Mouse (Mus musculus): ENCODE results near the gene Pan2. TPM values are rescaled to one million over a fixed set of nuclear protein-coding genes. Genes with fewer than 3 reads are reported as not detected.
"Not testable (repeated sequence)": the region's sequence is repeated elsewhere in the genome, so short reads cannot be mapped to it uniquely, and the experiment has no call there.

Gene Pan2
- polyA plus RNA-seq, 1 experiment from 2014 or later = 27.8 TPM

DNA sequence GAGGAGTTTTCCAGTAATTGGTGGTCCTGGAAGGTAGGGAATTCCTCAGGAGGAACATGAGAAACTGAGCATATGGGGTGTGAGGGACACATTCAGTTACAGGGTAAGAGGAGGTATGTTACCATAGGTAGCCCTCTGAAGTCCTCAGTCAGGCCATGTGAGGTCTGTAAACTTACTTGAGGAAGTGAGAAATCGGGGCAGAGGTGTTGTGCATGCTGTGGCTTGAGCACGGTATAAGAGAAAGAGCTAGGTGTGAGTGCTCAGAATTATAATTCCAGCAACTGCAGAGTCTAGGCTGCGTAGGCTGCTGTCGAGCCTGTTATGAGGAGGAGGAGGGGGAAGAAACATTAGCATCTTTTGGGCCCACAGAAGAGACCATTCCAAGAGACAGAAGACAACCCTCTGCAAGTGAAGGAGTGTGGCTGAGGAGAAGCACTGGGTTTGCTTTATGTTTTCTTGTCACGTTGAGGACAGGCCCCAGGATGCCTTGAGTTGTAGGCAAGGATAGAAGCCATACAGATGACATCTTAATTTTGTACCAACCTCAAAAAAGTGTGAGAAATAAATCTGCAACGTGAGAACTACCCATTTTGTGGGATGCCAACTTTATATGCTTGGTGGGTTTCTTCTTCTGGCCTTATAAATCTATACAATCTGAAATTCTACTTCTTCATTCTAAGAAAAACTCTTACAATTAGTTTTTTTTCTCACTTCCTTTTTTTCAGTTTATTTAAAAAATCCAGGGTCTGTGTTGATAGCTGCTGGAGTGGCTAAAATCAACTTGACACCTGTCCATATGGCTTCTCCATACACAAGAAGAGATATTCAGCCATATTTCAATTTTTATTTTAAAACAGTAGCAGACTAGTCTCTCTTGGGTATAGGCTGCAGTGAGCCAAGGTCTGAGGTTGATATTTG, 39.5 kb upstream of the Pan2 start:
- Histone ChIP-seq H3K9me3 (ENCODE audit: control insufficient read depth, low read length) (no peaks in the 10 kb centered on the region), H3K27ac (ENCODE audit: low read depth, low read length) (no peak overlapping the region), H3K27me3 (replicated peaks; ENCODE audit: control insufficient read depth, insufficient read depth, low read length) (no peaks in the 10 kb centered on the region), H3K4me3 (ENCODE audit: low read depth, low read length) (no peak overlapping the region), H3K4me1 (replicated peaks; ENCODE audit: control insufficient read depth, insufficient read depth, low read length) (no peaks in the 10 kb centered on the region; the same call in 1 of the 2 replicates), H3K9ac (ENCODE audit: low read depth, low read length) (no peak overlapping the region), H3K4me2 (no peak overlapping the region), H3K36me3 (ENCODE audit: control insufficient read depth, insufficient read depth, low read length) (no peaks in the 10 kb centered on the region)
- DNase-seq (ENCODE audit: low spot score) (no peak), ATAC-seq (replicated peaks; ENCODE audit: low FRiP score) (no peak)
- 77% methylated on average over 6 of the region's 6 CpGs for WGBS

DNA sequence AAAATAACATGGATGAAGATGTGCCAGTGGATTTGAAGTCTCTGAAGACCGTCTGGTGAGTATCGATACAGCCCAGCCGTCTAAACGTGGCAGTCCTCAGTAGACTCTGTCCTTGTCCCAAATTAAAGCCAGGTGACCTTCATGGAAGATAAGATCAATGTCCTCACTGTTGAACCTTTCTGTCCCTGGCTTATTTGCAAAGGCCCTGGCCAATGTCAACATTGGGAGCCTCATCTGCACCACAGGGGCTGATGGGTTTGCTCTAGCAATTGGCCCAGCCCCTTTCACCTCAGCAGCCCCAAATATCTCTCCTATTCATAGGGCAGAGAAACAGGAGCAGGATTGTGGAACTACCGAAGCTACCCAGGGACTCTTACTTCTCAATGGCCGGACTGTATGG, 34.8 kb upstream of the Pan2 start, which contains the start of gene Apof:
TSS of gene Apof (plus strand) at position 301 of the 400 bp plus-strand sequence.
- peak within 1 kb of the TSS; percentile 82 for H3K4me2 ChIP-seq

DNA sequence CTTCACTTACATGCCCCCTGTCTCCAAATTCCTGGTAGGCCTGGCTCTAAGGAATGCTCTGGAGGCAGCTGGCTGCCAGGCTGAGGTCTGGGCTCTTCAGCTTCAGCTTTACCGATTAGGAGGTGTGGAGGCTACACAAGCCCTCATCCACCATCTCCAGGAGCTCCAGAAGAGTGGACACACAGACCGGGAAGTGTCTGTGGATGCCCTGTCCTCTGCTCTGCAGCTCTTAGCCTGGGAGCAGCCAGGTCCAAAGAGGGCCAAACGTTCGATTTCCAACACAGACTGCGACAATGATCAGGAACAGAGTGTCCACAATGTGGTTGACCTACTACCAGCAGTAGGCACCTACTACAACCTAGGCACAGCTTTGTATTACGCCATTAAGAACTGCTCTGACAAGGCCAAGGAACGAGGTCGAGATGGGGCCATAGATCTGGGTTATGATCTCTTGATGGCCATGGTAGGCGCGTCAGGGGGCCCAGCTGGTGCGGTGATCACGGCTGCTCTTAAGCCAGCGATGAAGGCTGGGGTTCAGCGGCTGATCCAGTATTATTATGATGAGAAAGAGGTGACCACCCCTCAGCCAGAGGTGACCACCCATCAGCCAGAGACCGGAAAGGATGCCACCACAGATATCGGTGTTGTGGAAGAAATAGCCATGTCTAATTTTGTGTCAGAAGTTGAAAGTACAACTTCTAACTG, 33.8 kb upstream of the Pan2 start:
- H3K4me2 ChIP-seq = peak overlapping the region; percentile 82
- no peak for DNase-seq (ENCODE audit: low spot score)
- WGBS = 84% methylated on average over 16 of the region's 16 CpGs
- H3K4me1 ChIP-seq (replicated peaks; ENCODE audit: control insufficient read depth, insufficient read depth, low read length) = peaks cover 6% of the 10 kb centered on the region
- no peaks in the 10 kb centered on the region for H3K36me3 ChIP-seq (ENCODE audit: control insufficient read depth, insufficient read depth, low read length)
- peak overlapping the region; percentile 77 for H3K4me3 ChIP-seq (ENCODE audit: low read depth, low read length)
- no peak overlapping the region; the same call in 1 of the 2 replicates for H3K9ac ChIP-seq (ENCODE audit: low read depth, low read length)
- no peaks in the 10 kb centered on the region for H3K9me3 ChIP-seq (ENCODE audit: control insufficient read depth, low read length)
- no peak for ATAC-seq (replicated peaks; ENCODE audit: low FRiP score)
- no peak overlapping the region for H3K27ac ChIP-seq (ENCODE audit: low read depth, low read length)
- H3K27me3 ChIP-seq (replicated peaks; ENCODE audit: control insufficient read depth, insufficient read depth, low read length) = no peaks in the 10 kb centered on the region

More for the DNA sequence above, 34.8 kb upstream of the Pan2 start, which contains the start of gene Apof:
- Histone ChIP-seq H3K9me3 (ENCODE audit: control insufficient read depth, low read length) (no peaks in the 10 kb centered on the region), H3K27me3 (replicated peaks; ENCODE audit: control insufficient read depth, insufficient read depth, low read length) (no peaks in the 10 kb centered on the region), H3K9ac (ENCODE audit: low read depth, low read length) (no peak within 1 kb of the TSS), H3K4me1 (replicated peaks; ENCODE audit: control insufficient read depth, insufficient read depth, low read length) (peaks cover 6% of the 10 kb centered on the region), H3K27ac (ENCODE audit: low read depth, low read length) (no peak within 1 kb of the TSS; the same call in 1 of the 2 replicates), H3K4me3 (ENCODE audit: low read depth, low read length) (peak within 1 kb of the TSS; percentile 13), H3K36me3 (ENCODE audit: control insufficient read depth, insufficient read depth, low read length) (no peaks in the 10 kb centered on the region)
- 70% methylated on average over 6 of the region's 6 CpGs for WGBS
- no peak for ATAC-seq (replicated peaks; ENCODE audit: low FRiP score)
- DNase-seq (ENCODE audit: low spot score) = no peak

DNA sequence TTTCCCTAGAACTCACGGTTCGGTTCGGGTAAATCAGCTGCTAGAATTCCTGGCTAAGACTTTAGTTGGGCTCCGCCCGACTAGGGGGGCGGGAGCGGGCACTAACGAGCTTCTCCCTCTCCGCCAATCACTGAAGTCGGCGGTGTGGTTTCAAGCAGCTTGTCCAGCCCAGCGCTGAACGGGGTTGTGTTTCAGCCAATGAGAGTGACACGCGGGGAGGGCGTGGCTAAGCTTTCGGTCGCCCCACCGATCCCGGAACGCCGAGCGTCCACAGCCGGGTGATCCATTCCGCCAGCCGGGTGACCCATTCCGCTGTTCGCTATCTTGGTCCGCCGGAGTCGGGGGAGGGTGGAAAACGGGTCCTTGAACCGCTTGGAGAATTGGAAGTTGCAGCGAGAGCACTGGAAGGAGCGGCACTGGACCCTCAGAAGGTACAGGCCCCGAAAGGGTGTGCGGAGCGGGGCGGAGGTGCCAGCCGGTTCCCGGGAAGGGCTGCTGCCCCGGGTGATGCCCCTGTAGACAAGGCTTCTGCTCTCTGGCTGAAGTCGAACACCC, 32.8 kb upstream of the Pan2 start, which contains the start of gene Stat2:
TSS of gene Stat2 (plus strand) at position 273 of the 555 bp plus-strand sequence.
- Histone ChIP-seq H3K9me3 (ENCODE audit: control insufficient read depth, low read length) (no peaks in the 10 kb centered on the region), H3K4me1 (replicated peaks; ENCODE audit: control insufficient read depth, insufficient read depth, low read length) (peaks cover 6% of the 10 kb centered on the region), H3K4me2 (peak within 1 kb of the TSS; percentile 82), H3K9ac (ENCODE audit: low read depth, low read length) (peak within 1 kb of the TSS; percentile 78), H3K27me3 (replicated peaks; ENCODE audit: control insufficient read depth, insufficient read depth, low read length) (no peaks in the 10 kb centered on the region), H3K27ac (ENCODE audit: low read depth, low read length) (peak within 1 kb of the TSS; percentile 67; the same call in 1 of the 2 replicates), H3K36me3 (ENCODE audit: control insufficient read depth, insufficient read depth, low read length) (no peaks in the 10 kb centered on the region), H3K4me3 (ENCODE audit: low read depth, low read length) (peak within 1 kb of the TSS; percentile 77)
- under 1% methylated on average over 43 of the region's 43 CpGs for WGBS
- ATAC-seq (replicated peaks; ENCODE audit: low FRiP score) (peak; percentile 99), DNase-seq (ENCODE audit: low spot score) (peak; percentile 94)

DNA sequence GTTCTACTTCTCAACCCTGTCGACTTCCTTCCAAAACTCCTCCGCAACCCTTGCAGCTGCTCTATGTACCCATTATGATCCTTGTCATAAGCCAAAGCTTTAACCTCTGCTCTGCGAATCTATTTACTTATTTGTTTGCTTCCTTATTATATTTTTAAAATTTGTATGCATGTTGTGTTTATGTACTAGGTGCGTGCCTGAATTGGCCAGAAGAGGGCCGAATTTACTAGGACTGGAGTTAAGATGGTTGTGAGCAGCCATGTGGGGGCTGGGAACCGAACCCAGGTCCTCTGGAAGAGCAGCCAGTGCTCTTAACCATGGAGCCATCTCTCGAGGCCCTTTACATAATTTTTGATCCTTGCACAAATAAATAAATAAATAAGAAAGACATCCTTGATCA, 32.3 kb upstream of the Pan2 start:
- H3K4me3 ChIP-seq (ENCODE audit: low read depth, low read length) = peak overlapping the region; percentile 77
- 35% methylated on average over 7 of the region's 7 CpGs for WGBS
- H3K9ac ChIP-seq (ENCODE audit: low read depth, low read length) = peak overlapping the region; percentile 78
- no peaks in the 10 kb centered on the region for H3K36me3 ChIP-seq (ENCODE audit: control insufficient read depth, insufficient read depth, low read length)
- DNase-seq (ENCODE audit: low spot score) = no peak
- H3K4me2 ChIP-seq = peak overlapping the region; percentile 82
- no peaks in the 10 kb centered on the region for H3K9me3 ChIP-seq (ENCODE audit: control insufficient read depth, low read length)
- peak overlapping the region; percentile 67; the same call in 1 of the 2 replicates for H3K27ac ChIP-seq (ENCODE audit: low read depth, low read length)
- no peaks in the 10 kb centered on the region for H3K27me3 ChIP-seq (replicated peaks; ENCODE audit: control insufficient read depth, insufficient read depth, low read length)
- ATAC-seq (replicated peaks; ENCODE audit: low FRiP score) = no peak
- H3K4me1 ChIP-seq (replicated peaks; ENCODE audit: control insufficient read depth, insufficient read depth, low read length) = peaks cover 6% of the 10 kb centered on the region

DNA sequence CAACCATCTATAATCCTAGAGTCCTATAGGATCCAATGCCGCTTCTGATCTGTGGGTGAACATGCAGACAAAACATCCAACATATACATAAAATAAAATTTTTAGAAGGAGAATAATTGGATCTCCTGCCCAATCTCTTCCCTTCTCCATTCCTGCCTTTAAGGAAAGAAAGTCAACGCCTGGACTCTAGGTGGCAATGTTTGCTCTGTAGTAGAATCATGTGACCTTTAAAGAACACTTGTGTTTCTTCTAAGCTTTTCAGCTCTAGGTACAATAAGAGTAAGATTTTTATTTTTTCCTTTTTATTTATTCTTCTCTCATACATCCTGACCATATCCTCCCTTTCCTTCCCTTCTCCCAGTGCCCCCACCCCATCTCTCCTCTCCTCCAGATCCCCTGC, 31.3 kb upstream of the Pan2 start:
- Histone ChIP-seq H3K4me3 (ENCODE audit: low read depth, low read length) (no peak overlapping the region), H3K9ac (ENCODE audit: low read depth, low read length) (no peak overlapping the region), H3K27ac (ENCODE audit: low read depth, low read length) (no peak overlapping the region), H3K4me2 (no peak overlapping the region; the same call in 1 of the 2 replicates), H3K4me1 (replicated peaks; ENCODE audit: control insufficient read depth, insufficient read depth, low read length) (peaks cover 6% of the 10 kb centered on the region), H3K27me3 (replicated peaks; ENCODE audit: control insufficient read depth, insufficient read depth, low read length) (no peaks in the 10 kb centered on the region), H3K9me3 (ENCODE audit: control insufficient read depth, low read length) (no peaks in the 10 kb centered on the region), H3K36me3 (ENCODE audit: control insufficient read depth, insufficient read depth, low read length) (no peaks in the 10 kb centered on the region)
- 55% methylated on average over 2 of the region's 2 CpGs for WGBS
- no peak for DNase-seq (ENCODE audit: low spot score)
- no peak for ATAC-seq (replicated peaks; ENCODE audit: low FRiP score)

DNA sequence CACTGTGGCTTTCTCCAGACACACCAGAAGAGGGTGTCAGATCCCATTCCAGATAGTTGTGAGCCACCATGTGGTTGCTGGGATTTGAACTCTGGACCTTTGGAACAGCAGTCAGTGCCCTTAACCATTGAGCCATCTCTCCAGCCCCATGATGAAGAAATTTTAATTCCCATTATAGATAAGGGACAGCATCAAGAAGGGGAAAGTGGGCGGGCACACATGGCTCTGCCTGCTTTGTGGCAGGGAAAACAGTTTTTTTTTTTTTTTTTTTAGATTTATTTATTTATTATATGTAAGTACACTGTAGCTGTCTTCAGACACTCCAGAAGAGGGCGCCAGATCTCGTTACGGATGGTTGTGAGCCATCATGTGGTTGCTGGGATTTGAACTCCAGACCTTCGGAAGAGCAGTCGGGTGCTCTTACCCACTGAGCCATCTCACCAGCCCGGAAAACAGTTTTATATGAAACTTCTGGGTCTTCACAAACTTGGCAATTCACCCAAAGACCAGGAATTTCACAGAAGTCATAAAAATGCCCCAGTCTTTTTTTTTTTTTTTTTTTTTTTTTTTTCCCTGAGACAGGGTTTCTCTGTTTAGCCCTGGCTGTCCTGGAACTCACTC, 30.2 kb upstream of the Pan2 start:
- H3K4me3 ChIP-seq (ENCODE audit: low read depth, low read length); H3K4me1 ChIP-seq (replicated peaks; ENCODE audit: control insufficient read depth, insufficient read depth, low read length): not testable (repeated sequence)
- 81% methylated on average over 4 of the region's 7 CpGs for WGBS

DNA sequence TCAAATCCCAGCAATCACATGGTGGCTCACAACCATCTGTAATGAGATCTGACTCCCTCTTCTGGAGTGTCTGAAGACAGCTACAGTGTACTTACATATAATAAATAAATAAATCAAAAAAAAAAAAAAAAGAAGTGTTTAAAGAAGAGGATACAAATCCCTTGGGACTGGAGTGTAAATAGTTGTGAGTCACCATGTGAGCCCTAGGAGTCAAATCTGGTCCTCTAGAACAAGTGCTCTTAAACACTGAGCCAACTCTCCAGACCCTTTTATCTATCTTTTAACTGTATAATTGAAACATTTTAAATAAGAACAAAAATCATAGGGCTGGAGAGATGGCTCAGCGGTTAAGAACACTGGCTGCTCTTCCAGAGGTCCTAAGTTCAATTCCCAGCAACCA, 27.8 kb upstream of the Pan2 start:
- not testable (repeated sequence) for H3K4me2 ChIP-seq; ATAC-seq (replicated peaks; ENCODE audit: low FRiP score); DNase-seq (ENCODE audit: low spot score); H3K4me3 ChIP-seq (ENCODE audit: low read depth, low read length); H3K27ac ChIP-seq (ENCODE audit: low read depth, low read length); H3K9ac ChIP-seq (ENCODE audit: low read depth, low read length); H3K9me3 ChIP-seq (ENCODE audit: control insufficient read depth, low read length); H3K27me3 ChIP-seq (replicated peaks; ENCODE audit: control insufficient read depth, insufficient read depth, low read length); H3K4me1 ChIP-seq (replicated peaks; ENCODE audit: control insufficient read depth, insufficient read depth, low read length)
- peaks cover 11% of the 10 kb centered on the region for H3K36me3 ChIP-seq (ENCODE audit: control insufficient read depth, insufficient read depth, low read length)
- 92% methylated on average over 1 of the region's 1 CpGs for WGBS

More for the DNA sequence above, 30.2 kb upstream of the Pan2 start:
- DNase-seq (ENCODE audit: low spot score); H3K9ac ChIP-seq (ENCODE audit: low read depth, low read length); ATAC-seq (replicated peaks; ENCODE audit: low FRiP score); H3K4me2 ChIP-seq; H3K36me3 ChIP-seq (ENCODE audit: control insufficient read depth, insufficient read depth, low read length); H3K27ac ChIP-seq (ENCODE audit: low read depth, low read length); H3K9me3 ChIP-seq (ENCODE audit: control insufficient read depth, low read length); H3K27me3 ChIP-seq (replicated peaks; ENCODE audit: control insufficient read depth, insufficient read depth, low read length): not testable (repeated sequence)

Data from liver, embryonic 11.5 days (tissue).